Mouse (Mus musculus) thymus, postnatal 0 days (tissue): ENCODE measurements around the gene Vgll1. TPM values are rescaled to one million over a fixed set of nuclear protein-coding genes. Genes with fewer than 3 reads are reported as not detected.

Experiments
- DNase-seq: peaks from one replicate; pipeline ENCODE4 v3.0.0-alpha.2; 2015; ENCODE audit warnings: low spot score
- polyA plus RNA-seq: library from polyadenylated mRNA; unstranded; fragments of >200 nt; fragmentation: Nextera tagmentation; extraction: Ambion mirVana; gene quantifications from 2 replicates; pipeline ENCODE4 v1.2.1, GENCODE M21; 2015

The Vgll1 gene
- not detected in 2 replicates for polyA plus RNA-seq

DNA sequence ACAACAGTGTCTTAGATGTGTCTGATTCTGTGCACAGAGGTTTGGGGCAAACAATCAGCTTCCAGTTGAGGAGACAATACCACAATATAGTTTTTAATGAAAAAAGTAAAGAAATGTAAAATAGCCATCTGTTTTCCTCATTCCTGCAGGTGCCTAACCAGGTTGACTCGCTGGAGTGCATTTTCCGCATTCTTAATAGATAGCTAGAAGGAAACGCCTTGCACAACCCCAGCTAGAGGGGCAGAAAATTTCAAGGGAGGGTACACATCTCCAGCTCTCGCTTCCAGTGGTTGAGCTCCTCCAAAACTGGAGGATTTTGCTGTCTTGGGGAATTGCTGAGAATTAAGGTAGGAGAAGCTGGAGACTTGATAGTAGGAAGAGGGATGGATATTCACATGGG, at the start of gene Vgll1:
Gene Vgll1 (plus strand): TSS at position 301 of the 400 bp plus-strand sequence.
- DNase-seq, result no peak

GRCm38 (mm10) chrX:57042774-57043173, 45.1 kb upstream of the Vgll1 start, which contains the start of gene Brs3:
TSS of gene Brs3 (plus strand) at chrX:57043074.
- DNase-seq, result no peak

- DNase-seq, result no peak
Measured at GRCm38 (mm10) chrX:57043869-57044268, 44.0 kb upstream of the Vgll1 start.

- DNase-seq, result no peak
Measured at GRCm38 (mm10) chrX:57052848-57053173, 35.1 kb upstream of the Vgll1 start.

GRCm38 (mm10) chrX:57053174-57053992, 34.5 kb upstream of the Vgll1 start, which contains the start of gene Htatsf1:
TSS of gene Htatsf1 (plus strand) at chrX:57053583.
- DNase-seq, result peak; percentile 82

GRCm38 (mm10) chrX:57053993-57054385, 33.9 kb upstream of the Vgll1 start:
- DNase-seq, result no peak

GRCm38 (mm10) chrX:57081496-57081895, 6.4 kb upstream of the Vgll1 start:
- DNase-seq, result no peak

DNA sequence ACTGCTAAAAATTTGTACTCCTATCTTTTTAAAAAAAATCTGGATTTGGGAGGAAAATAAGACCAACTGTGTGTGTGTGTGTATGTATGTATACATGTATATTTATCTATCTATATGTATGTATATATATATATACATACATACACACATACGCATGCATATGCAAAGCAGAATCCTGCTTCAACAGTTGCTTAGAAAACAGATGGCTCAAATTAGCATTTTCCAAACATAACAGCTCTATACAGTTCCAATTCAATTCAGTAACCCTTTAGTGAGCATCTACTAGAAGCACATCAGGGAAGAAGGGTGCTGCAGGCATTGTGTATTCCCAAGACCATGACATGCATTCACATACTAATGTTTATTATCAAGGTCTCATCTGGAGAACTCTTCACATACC, 15.5 kb downstream of the Vgll1 start:
- DNase-seq, result no peak

DNA sequence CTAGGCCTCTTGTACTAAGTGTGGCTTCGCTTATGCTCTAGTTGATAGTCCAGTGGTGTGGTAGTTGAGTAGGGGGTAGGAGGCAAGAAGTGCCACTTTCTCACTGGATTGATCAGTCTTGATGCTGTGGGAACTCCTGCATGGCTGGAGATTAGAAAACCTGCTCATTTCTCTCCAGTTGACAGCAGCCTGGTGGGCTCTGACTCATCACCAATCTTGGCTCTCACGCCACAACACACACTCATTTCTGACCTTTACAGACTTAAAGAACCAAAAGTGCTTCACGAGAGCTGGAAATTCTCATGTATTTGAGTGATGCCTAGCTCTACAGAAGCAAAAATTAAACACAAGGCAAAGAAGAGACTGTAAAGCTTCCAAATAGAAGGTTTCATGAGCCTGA, 19.1 kb downstream of the Vgll1 start:
- DNase-seq, result no peak

GRCm38 (mm10) chrX:57118143-57118542, 30.2 kb downstream of the Vgll1 start:
- DNase-seq, result no peak

DNA sequence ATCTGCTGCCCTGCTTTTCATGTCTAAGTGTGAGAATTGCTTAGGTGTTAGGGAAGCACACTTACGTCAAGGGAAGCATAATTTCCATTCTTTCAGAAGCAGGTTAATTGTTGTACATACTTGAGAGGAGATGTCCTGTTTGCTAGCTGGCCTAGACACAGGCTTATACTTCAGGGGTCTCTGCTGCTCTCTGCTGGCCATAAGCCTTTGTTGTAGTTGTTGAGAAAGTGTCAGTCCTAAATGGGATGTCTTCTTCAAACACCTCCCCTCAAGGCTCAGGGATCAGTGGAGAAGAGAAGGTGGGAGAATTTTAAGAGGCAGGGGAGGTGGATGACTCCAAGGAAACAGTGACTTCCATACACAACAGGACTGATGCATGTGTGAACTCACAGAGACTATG, 32.9 kb downstream of the Vgll1 start:
- DNase-seq, result peak; percentile 9

DNA sequence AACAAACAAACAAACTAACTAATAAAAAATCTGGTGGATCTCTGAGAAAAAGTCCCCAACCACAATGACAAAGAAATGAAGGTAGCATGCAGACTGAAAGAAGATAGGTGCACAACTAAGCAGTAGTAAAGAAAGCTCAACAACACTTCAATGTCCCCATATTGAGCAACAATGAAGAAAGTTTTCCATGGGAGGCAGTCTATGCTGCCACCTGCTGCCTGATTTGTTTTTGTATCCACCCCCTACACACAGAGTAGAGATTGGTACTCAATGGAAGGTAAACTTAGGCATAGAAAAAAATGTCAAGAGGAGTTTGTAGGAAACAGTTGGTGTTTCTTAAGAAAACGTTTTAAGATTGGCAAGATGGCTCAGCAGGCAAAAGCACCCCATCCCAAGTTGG, 42.7 kb downstream of the Vgll1 start:
- no peak for DNase-seq

- no peak for DNase-seq
Measured at GRCm38 (mm10) chrX:57137627-57138026, 49.7 kb downstream of the Vgll1 start.

GRCm38 (mm10) chrX:57153520-57153919, 65.6 kb downstream of the Vgll1 start:
- DNase-seq, result no peak

Other genes with a start within 250 kb of the Vgll1 start
- not detected in 2 replicates for gene Adgrg4, start 217.9 kb upstream of the Vgll1 start, polyA plus RNA-seq
- not detected in 2 replicates for gene Brs3, start 45.0 kb upstream of the Vgll1 start, polyA plus RNA-seq
- 57.5 and 57.6 TPM in 2 replicates for gene Htatsf1, start 34.5 kb upstream of the Vgll1 start, polyA plus RNA-seq
- gene Cd40lg, start 124.0 kb downstream of the Vgll1 start, polyA plus RNA-seq, result 3.1 and 4.3 TPM in 2 replicates